Mouse (Mus musculus): Measurements from ENCODE around the gene Gsto2. TPM values are rescaled to one million over a fixed set of nuclear protein-coding genes. Genes with fewer than 3 reads are reported as not detected.
A peak's percentile ranks its signal among the peaks of the same experiment; 100 is the strongest.

Gsto2 gene
- polyA plus RNA-seq, 1 experiment: not detected

DNA sequence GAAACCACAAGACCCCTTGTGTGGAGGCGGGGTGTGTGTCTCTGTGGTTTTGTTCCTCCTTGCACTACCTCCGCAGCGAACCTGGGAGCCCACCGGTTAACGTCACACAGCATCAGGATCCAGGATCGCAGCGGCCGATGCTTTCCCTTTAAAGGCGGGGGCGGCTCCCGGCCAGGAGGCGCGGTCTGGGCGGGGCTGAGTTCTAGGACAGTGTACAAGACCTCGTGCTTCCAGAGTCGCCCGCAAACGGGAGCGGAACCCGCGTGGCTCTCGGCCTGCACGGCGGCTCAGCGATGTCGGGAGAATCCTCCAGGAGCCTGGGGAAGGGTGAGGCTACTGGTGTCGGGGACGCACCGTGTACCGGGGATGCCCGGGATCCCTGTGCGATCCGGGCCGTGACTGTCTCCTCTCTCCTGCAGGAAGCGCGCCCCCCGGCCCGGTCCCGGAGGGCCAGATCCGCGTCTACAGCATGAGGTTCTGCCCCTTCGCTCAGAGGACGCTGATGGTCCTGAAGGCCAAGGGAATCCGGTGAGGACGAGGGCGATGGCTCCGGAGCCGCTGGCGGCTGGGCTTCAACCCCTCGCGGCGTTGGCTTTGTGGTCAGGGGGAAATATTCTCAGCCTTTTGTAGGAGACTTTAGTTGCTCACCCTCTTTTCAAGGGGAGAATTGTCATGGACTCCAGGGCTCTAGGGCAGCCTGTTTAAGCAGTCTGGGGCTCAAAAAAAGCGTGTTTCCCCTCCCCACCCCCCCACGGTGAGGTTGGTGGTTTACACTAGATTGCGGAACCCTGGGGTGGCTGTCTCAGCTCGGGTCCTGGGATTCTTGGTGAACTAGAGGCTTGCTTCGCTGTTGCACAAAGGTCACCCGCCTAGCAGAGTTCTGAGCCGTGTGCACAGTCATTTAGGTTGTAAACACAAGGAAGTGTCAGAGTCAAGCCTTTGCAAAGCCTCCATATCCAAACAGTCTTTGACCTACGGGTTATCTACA lies 10.2 kb upstream of the Gsto2 start, which contains the start of gene Gsto1:
TSS of gene Gsto1 (plus strand) at position 175 of the 988 bp plus-strand sequence.
- Histone ChIP-seq H3K9me3 (ENCODE audit: control insufficient read depth, low read length) (no peaks in the 10 kb centered on the region), H3K27me3 (ENCODE audit: control insufficient read depth) (peaks cover 19% of the 10 kb centered on the region), H3K4me1 (ENCODE audit: control insufficient read depth) (peaks cover 15% of the 10 kb centered on the region), H3K4me3 (replicated peaks) (peak within 1 kb of the TSS; percentile 64), H3K36me3 (ENCODE audit: control insufficient read depth) (peaks cover 4% of the 10 kb centered on the region; the same call in 1 of the 2 replicates)
- no peak for TF ChIP-seq GATA1 (IDR thresholded peaks at IDR 0.05; ENCODE audit: low read length)
- TF ChIP-seq TAL1 (IDR thresholded peaks at IDR 0.05; ENCODE audit: low read length): no peak

DNA sequence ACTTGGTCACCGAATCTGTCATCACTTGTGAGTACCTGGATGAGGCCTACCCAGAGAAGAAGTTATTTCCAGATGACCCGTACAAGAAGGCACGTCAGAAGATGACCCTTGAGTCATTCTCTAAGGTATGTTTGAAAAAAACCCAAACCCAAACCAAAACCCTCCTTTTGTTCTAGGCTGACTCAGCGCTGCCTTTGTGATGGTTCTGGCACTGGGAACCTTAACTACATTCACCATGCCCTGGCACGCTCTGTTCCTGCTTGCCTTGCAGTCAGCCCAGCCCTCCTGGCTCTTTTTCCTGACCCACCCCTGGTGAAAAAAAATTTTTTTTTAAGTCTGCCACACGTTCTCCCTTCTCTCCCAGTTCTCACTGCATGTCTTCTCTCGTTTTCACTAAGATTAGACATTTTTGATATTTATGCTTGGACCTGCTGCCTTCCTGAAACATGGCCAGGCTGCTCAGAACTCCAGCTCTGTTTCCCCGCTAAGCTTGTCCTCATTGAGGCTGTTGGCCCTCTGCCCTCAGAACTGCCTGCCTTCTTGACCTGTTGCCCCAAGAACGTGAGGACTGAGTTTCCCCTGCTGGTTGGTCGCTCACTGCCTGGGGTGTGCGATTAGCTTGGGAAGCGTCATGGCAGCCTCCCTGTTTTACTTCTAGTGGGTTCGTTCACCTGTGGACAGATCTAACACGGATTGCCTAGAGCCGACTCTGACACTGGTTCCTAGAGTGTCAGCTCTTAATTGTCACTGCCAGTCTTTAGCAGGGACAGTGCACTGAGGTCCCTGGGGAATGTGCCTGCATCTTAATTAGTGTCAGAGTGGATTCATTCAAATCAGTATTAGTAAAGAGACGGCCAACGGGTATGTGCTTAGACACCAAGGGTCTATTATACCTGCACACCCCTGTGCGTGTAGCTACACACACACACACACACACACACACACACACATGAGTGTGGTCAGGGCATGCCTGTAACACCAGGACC lies 7.1 kb upstream of the Gsto2 start:
- no peaks in the 10 kb centered on the region for H3K9me3 ChIP-seq (ENCODE audit: control insufficient read depth, low read length)
- no peak overlapping the region for H3K4me3 ChIP-seq (replicated peaks)
- TF ChIP-seq TAL1 (IDR thresholded peaks at IDR 0.05; ENCODE audit: low read length) (no peak), GATA1 (IDR thresholded peaks at IDR 0.05; ENCODE audit: low read length) (no peak)
- peaks cover 19% of the 10 kb centered on the region for H3K27me3 ChIP-seq (ENCODE audit: control insufficient read depth)
- peaks cover 4% of the 10 kb centered on the region; the same call in 1 of the 2 replicates for H3K36me3 ChIP-seq (ENCODE audit: control insufficient read depth)
- H3K4me1 ChIP-seq (ENCODE audit: control insufficient read depth): peaks cover 15% of the 10 kb centered on the region

DNA sequence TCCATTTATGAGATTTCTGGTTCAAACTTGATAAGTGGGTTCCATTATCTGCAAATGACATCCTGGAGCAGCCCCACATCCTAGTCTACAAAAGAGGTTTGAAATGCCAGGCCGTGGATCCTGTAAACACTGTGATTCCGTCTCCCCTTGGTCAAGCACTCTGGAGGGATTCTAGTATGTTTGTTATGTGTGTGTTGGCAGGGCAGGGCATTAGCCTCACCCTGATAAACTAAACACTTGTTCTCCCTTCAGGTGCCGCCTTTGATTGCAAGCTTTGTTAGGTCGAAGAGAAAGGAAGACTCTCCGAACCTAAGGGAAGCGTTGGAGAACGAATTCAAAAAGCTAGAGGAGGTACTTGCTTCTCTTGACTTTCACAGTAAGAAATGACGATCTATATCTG lies 6.2 kb upstream of the Gsto2 start:
- Histone ChIP-seq H3K4me3 (replicated peaks) (no peak overlapping the region), H3K4me1 (ENCODE audit: control insufficient read depth) (peaks cover 15% of the 10 kb centered on the region), H3K27me3 (ENCODE audit: control insufficient read depth) (peaks cover 14% of the 10 kb centered on the region), H3K9me3 (ENCODE audit: control insufficient read depth, low read length) (no peaks in the 10 kb centered on the region), H3K36me3 (ENCODE audit: control insufficient read depth) (peaks cover 6% of the 10 kb centered on the region; the same call in 1 of the 2 replicates)
- TF ChIP-seq TAL1 (IDR thresholded peaks at IDR 0.05; ENCODE audit: low read length) (no peak), GATA1 (IDR thresholded peaks at IDR 0.05; ENCODE audit: low read length) (no peak)

DNA sequence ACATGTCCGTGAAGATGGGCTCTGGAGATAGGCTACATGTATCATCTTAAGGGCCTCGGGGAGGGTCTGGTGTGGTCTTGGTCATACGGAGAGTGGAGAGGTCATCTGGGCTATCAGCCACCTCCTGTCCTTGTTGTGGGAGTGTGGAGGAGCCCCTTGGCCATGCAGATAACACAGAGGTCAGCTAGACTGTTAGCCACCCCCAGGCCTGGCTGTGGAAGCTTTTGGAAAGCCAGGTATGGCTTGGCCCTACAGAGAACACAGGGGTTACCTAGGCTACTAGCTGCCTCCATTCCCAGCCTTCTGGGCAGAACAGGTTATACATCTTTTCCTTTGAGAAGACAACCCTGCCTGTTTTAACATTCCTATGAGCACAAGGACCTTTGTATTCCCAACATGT lies 2.8 kb upstream of the Gsto2 start:
- Histone ChIP-seq H3K36me3 (ENCODE audit: control insufficient read depth) (peaks cover 7% of the 10 kb centered on the region; the same call in 1 of the 2 replicates), H3K27me3 (ENCODE audit: control insufficient read depth) (peaks cover 2% of the 10 kb centered on the region; the same call in 1 of the 2 replicates), H3K9me3 (ENCODE audit: control insufficient read depth, low read length) (no peaks in the 10 kb centered on the region), H3K4me1 (ENCODE audit: control insufficient read depth) (peaks cover 15% of the 10 kb centered on the region), H3K4me3 (replicated peaks) (no peak overlapping the region)
- TF ChIP-seq GATA1 (IDR thresholded peaks at IDR 0.05; ENCODE audit: low read length) (no peak), TAL1 (IDR thresholded peaks at IDR 0.05; ENCODE audit: low read length) (no peak)

DNA sequence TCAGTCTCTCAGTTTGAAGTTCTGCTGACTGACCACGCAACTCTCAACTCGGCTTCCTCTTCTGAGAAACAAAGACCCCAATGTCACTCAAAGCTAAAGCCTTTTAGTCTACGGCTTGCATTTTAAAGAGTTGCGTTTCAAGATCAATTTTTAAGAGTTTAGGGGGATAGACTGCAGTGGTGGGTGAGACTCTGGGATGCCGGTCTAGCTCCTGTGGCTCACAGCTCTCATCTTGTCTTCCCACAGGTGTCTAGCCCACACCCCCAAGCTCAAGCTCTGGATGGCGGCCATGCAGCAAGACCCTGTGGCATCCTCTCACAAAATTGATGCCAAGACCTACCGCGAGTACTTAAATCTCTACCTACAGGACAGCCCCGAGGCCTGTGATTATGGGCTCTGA lies 1.3 kb upstream of the Gsto2 start:
- TF ChIP-seq GATA1 (IDR thresholded peaks at IDR 0.05; ENCODE audit: low read length): no peak
- no peak for TF ChIP-seq TAL1 (IDR thresholded peaks at IDR 0.05; ENCODE audit: low read length)
- Histone ChIP-seq H3K9me3 (ENCODE audit: control insufficient read depth, low read length) (no peaks in the 10 kb centered on the region), H3K4me1 (ENCODE audit: control insufficient read depth) (peaks cover 15% of the 10 kb centered on the region), H3K27me3 (ENCODE audit: control insufficient read depth) (peaks cover 4% of the 10 kb centered on the region; the same call in 1 of the 2 replicates), H3K4me3 (replicated peaks) (no peak overlapping the region), H3K36me3 (ENCODE audit: control insufficient read depth) (peaks cover 5% of the 10 kb centered on the region; the same call in 1 of the 2 replicates)

DNA sequence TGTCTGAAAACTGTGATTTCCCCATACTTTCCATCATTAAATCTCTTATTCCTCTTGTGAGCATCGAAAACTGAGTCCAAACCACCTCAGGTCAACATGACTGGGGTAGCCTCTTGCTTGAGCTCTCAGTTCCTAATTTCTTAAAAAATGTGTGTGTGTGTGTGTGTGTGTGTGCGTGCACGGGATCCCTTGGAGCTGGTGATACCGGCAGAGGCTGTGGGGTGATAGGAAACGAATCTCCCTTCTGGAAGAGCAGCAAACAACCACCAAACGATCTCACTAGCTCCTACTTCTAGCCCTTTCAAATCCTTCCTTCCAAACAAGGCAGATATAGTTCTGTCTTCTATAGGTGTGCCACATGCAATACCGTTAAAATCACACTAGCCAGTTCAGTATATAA lies 613 bp upstream of the Gsto2 start:
- TF ChIP-seq TAL1 (IDR thresholded peaks at IDR 0.05; ENCODE audit: low read length): no peak
- no peak for TF ChIP-seq GATA1 (IDR thresholded peaks at IDR 0.05; ENCODE audit: low read length)
- Histone ChIP-seq H3K9me3 (ENCODE audit: control insufficient read depth, low read length) (no peaks in the 10 kb centered on the region), H3K36me3 (ENCODE audit: control insufficient read depth) (peaks cover 2% of the 10 kb centered on the region; the same call in 1 of the 2 replicates), H3K4me3 (replicated peaks) (peak overlapping the region; percentile 83), H3K27me3 (ENCODE audit: control insufficient read depth) (peaks cover 5% of the 10 kb centered on the region), H3K4me1 (ENCODE audit: control insufficient read depth) (peaks cover 15% of the 10 kb centered on the region)

DNA sequence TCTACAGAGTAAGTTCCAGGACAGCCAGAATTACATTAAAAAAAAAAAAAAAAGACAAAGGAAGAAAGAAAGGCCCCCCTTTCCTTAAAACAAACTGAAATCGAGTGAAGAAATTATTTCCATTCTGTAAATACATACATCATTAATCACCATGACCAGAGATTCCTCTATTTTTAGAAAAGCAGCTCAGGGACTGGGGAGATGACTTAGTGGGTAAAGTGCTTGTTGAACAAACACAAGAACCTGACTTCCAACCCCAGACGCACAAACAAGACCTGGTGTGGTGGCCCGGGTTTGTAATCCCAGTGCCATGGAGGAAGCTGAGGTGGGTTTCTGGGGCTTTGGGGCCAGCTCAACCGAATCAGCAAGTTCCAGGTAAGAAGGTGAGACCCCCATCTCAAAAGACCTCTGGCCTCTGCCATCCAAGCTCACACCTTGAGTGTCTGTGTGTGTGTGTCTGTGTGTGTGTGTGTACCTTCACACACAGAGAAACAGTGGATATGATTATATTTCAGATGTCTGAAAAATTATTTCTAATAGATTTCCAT lies 2.4 kb downstream of the Gsto2 start:
- H3K9me3 ChIP-seq (ENCODE audit: control insufficient read depth, low read length): no peaks in the 10 kb centered on the region
- TF ChIP-seq TAL1 (IDR thresholded peaks at IDR 0.05; ENCODE audit: low read length): no peak
- TF ChIP-seq GATA1 (IDR thresholded peaks at IDR 0.05; ENCODE audit: low read length): no peak

DNA sequence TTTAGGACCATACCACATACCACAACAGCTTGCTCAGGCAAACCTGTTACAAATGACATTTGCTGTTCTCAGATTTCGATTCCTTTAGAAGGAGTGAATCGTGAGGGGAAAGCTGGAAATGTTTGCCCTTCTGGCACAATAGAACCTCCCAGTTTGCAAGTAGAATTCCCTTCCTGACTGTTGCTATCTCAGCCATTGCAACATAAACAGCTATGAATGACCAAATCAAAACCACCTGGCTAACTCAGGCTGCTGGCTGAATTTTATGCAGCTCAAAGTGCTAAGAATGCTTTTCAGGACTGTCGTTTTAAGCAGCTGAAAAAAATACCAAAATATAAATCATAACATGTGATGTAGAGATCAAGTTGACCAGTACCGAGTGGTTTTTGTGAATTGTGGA lies 3.6 kb downstream of the Gsto2 start:
- Histone ChIP-seq H3K4me3 (replicated peaks) (no peak overlapping the region), H3K36me3 (ENCODE audit: control insufficient read depth) (0 out of 2 replicates have a peak, but pooled peaks cover 2% of the 10 kb centered on the region), H3K4me1 (ENCODE audit: control insufficient read depth) (peaks cover 15% of the 10 kb centered on the region), H3K27me3 (ENCODE audit: control insufficient read depth) (peaks cover 13% of the 10 kb centered on the region), H3K9me3 (ENCODE audit: control insufficient read depth, low read length) (no peaks in the 10 kb centered on the region)
- TF ChIP-seq GATA1 (IDR thresholded peaks at IDR 0.05; ENCODE audit: low read length): no peak
- no peak for TF ChIP-seq TAL1 (IDR thresholded peaks at IDR 0.05; ENCODE audit: low read length)

More for the DNA sequence above, 2.4 kb downstream of the Gsto2 start:
- no peak overlapping the region for H3K4me3 ChIP-seq (replicated peaks)
- 0 out of 2 replicates have a peak, but pooled peaks cover 2% of the 10 kb centered on the region for H3K36me3 ChIP-seq (ENCODE audit: control insufficient read depth)
- H3K4me1 ChIP-seq (ENCODE audit: control insufficient read depth): peaks cover 15% of the 10 kb centered on the region
- peaks cover 13% of the 10 kb centered on the region for H3K27me3 ChIP-seq (ENCODE audit: control insufficient read depth)

Data from erythroblast, embryonic 14.5 days (primary cell).